Mouse (Mus musculus) left cerebral cortex, postnatal 10 days (tissue): ENCODE measurements at regions not wholly inside any gene's neighbourhood (a gene's known extent, or its start where the extent isn't known, plus 50 kb on each side); places are given as distances from the start of the nearest gene placed in this dataset.

Experiments
- DNase-seq, 2 experiments: peaks; one replicate each; pipeline ENCODE4 v3.0.0; 2021 to 2022; ENCODE audit warnings: low spot score in 2 of 2, mixed read lengths in 1 of 2; ENCODE audit errors: extremely low spot score in 1 of 2
- intact Hi-C: fragments of 180-260 bp; cut with DNase I; formaldehyde crosslinking; loops from one replicate; pipeline ENCODE4 v1.15.1; 2025

DNA sequence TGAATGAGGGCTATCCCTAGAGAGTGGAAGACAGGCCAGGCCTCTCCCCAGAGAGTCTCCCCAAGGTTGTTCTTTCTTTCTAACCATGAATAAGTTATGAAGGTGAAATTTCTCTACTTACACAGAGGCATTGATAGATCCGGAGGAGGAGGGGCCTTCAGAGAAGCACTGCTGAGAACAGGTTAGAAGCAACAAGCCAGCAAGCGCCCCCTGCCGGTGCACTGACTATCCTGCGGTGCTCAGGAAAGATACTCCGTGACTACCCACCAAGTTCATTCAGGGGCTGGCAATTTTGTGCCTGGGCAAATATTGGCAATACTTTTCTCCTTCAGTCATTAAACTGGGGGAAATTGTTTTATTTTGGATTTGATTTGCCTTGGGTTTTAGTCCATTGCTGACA lies 122.5 kb upstream of the Tank start:
- peak in 1 of 2 experiments; percentile 74 for DNase-seq
- intact Hi-C loops: loop anchor here (2.0 to 10.0 kb wide), 3 partner anchors 551 to 851 kb away; no protein-coding TSS in a partner anchor

DNA sequence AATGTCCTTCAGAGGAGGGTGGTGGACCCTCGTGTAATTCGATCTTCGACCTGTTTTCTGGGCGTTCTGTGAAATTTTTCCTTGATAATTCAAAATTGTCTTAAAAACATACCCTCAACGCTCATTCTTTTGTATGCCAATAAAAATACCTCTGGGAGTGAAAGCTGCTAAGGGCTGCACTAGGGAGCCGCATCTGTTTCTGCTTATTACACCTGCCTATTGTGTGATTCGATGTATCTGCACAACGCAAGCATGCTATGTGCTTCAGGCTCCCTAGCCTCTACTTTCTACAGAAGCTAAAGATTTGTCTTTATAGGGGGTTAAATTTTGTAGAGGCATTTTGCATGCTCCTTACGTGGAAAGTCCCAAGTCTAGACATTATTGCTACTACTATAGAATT lies 123.7 kb upstream of the Tank start:
- intact Hi-C loops: loop anchor here (2.0 to 10.0 kb wide), 3 partner anchors 550 to 850 kb away; no protein-coding TSS in a partner anchor
- DNase-seq: no peak

DNA sequence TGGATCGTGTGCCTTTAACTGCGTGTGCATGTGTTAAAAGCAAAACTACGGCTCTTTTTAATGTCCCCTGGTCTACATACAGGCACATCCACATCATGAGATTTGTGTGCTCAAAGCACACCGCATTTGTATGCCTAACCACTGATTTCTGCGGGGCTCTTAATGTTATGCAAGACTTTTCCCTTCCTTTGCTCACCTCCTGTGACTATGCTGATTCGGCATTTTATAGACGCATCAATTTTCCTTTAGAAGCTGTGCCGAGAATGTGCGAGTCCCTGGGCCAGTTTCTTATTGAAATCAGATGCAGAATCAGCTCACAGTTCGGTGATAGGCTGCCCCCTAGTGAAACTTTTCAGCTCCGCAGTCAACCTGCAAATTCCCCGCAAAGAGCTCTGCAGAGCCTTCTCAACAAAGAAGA lies 124.1 kb upstream of the Tank start:
- DNase-seq: peak; percentile 84 to 89
- intact Hi-C loops: loop anchor here (2.0 to 10.0 kb wide), 3 partner anchors 550 to 850 kb away; no protein-coding TSS in a partner anchor

DNA sequence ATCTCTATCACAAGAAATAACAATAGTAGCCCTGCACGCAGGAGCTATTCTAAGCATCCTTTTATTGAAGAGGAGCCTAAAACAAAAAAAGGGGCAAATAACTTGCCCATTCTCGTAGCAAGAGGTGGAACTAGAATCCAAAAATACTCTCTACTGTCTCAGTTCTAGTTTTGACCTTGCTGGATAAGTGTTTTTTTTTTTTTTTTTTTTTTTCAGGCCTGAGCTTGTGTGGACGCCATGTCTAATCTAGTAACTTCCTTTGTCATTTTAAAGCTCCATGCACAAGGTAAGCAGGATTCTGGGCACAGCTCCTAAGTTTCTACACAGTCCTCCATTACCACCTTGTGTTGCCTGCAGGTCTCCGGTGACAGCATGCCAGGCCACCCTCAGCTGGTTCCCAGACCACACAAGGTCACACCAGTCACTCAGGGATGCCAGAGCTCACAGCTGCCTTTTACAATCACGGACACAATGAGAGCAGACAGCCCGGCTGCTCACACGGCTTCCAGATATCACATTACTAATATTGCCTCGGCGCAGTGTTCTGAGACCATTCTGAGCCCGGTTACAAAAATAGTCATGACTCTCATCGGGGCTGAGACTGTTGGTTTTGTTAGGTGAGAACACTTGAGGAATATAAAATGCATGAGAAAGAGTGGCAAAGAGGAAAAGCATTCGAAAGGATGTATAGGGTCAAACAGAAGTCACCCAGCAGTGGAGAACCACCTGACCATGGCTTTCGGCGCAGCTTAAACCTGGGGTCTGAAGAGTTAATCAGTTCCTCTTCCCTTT lies 124.7 kb upstream of the Tank start:
- peak in 1 of 2 experiments; percentile 27 for DNase-seq
- intact Hi-C loops: loop anchor here (2.0 to 10.0 kb wide), 3 partner anchors 549 to 849 kb away; no protein-coding TSS in a partner anchor

DNA sequence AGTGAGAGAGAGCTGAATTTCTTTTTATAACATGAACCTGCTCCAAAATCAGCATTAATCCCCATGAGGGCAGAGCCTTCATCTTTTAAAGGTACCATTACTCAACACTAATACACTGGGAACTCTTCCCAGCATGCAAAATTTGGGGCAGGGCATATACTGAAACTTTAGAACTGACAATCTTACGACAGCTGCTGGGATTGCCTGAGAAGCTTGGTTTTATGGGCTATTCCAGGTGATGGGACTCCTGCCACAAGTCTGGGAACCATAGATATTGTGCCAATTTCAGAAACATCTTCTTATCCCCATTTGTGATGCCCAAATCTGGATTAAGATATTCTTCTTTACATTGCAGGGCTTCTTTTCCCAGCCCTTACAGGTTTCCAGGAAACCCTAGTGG lies 125.8 kb upstream of the Tank start:
- DNase-seq: no peak
- intact Hi-C loops: loop anchor here (10.0 kb wide), 2 partner anchors 548 to 848 kb away; no protein-coding TSS in a partner anchor

GRCm38 (mm10) chr2:61450731-61451130 lies 127.7 kb upstream of the Tank start:
- no peak for DNase-seq
- intact Hi-C loops: loop anchor here (10.0 kb wide), 2 partner anchors 546 to 846 kb away; no protein-coding TSS in a partner anchor

DNA sequence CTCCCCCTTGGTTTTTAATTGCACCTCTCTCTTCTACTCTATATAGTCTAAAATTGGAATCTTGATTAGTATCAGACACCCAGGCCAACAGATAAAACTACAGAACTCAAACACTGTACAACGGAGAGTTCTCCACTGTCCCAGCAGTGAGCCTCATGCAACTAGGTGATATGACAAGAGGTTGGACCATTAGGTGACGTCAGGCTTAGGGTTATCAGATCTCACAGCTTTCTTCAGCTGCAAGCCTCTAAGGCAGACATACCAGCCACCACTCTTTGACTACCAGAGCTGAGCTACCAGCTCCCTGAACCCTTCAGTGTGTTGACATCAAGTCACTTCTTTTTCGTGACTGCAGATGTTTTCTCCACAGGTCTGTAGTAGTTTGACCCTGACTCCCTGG lies 141.8 kb upstream of the Tank start:
- DNase-seq: no peak
- intact Hi-C loops: no loop called here

DNA sequence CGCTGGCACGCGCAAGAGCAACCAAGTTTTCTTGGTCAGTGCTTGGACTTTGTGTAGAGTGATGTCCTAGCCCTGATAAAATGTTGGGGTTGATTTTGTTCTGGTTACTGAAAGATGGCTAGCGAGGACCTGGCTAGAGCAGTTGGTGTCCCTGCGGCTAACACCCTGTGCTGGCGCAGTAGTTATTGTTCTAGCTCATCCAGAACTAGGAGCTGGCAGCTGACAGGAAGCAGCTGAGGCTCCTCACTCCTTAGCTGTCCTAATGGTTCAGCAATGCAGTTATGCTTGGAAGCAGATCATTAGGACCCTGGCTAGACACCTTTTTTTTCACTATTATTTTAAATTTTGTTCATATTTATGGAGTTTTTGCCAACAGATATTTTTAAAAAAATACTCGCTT lies 170.5 kb upstream of the Tank start:
- no peak for DNase-seq
- intact Hi-C loops: no loop called here

GRCm38 (mm10) chr2:61406104-61406751 lies 172.2 kb upstream of the Tank start:
- DNase-seq: no peak
- intact Hi-C loops: no loop called here

GRCm38 (mm10) chr2:61405261-61405660 lies 173.1 kb upstream of the Tank start:
- intact Hi-C loops: no loop called here
- no peak for DNase-seq

GRCm38 (mm10) chr2:61402588-61403487 lies 175.5 kb upstream of the Tank start:
- intact Hi-C loops: loop anchor here (5.0 kb wide), 2 partner anchors 441 to 496 kb away; partner anchors contain the start of gene Rbms1
- no peak for DNase-seq

- DNase-seq: peak; percentile 33 to 79
- intact Hi-C loops: loop anchor here (5.0 kb wide), 2 partner anchors 440 to 495 kb away; partner anchors contain the start of gene Rbms1
These were observed 176.5 kb upstream of the Tank start for GRCm38 (mm10) chr2:61401636-61402587.

- intact Hi-C loops: no loop called here
- DNase-seq: no peak
These were observed 179.8 kb upstream of the Tank start for GRCm38 (mm10) chr2:61398633-61399032.

GRCm38 (mm10) chr2:61389622-61390021 lies 188.8 kb upstream of the Tank start:
- DNase-seq: no peak
- intact Hi-C loops: no loop called here

DNA sequence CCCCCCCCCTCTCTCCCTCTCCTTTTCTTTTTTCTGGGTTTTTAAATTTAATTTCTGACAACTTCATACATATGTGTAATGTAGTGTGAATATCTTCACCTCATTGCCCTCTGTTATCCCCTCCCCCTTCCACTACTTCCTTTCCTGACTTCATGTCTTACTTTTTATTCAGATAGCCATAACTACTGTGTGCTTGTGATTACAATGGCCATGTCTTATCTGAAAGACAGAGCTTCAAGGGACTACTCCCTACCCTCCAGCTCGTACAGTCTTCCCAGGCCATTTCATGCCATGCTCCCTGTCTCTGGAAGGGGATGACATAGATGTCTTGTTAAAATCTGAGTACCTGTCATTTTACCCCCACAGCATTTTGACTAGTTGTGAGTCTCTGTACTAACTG lies 189.2 kb upstream of the Tank start:
- no peak for DNase-seq
- intact Hi-C loops: no loop called here

DNA sequence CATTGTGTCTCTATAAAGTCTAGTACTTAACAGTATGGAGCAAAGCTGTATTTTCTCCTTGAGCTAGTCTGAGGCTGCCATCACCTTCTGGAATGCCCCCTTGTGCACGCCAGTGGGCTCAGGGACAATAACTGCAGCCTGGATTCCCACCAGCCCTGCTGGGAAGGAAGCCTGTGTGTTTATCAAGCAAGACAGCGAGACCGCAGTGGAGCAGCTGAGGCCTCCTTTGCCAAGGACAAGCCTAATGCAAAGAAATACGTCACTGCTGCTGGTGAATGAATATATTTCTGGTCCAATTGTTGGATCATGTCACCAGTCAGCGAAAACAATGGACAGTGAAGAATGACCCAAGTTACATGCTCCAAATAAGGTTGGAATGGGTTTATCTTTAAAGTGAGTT lies 190.8 kb upstream of the Tank start:
- DNase-seq: no peak
- intact Hi-C loops: no loop called here

DNA sequence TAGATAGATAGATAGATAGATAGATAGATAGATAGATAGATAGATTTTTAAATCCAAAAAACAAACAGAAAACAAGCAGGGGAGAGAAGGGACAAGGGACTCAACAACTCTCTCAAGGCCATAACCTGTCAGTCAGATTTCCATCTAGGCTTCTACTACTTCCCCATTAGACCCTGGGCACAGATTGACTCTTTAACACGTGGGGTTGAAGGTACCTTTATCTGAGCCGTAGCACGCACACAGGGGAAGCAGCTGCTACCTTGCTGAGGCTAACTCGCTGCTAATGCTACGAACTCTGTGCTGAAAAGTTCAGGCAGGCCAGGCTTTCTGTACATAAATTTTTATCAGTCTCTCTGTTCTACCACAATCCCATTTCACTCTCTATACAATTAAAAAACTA lies 191.4 kb upstream of the Tank start:
- intact Hi-C loops: no loop called here
- DNase-seq: no peak

GRCm38 (mm10) chr2:61384467-61384866 lies 193.9 kb upstream of the Tank start:
- intact Hi-C loops: no loop called here
- DNase-seq: no peak
